Mouse (Mus musculus) lung, postnatal 25 days (tissue): Measurements from ENCODE around the gene Cldn19.
A peak's percentile ranks its signal among the peaks of the same experiment; 100 is the strongest.
"Not testable (repeated sequence)": the region's sequence is repeated elsewhere in the genome, so short reads cannot be mapped to it uniquely, and the experiment has no call there.

Experiments used
- DNase-seq: peaks from one replicate; pipeline ENCODE4 v3.0.0; 2022; ENCODE audit warnings: low spot score

The Cldn19 gene

GRCm38 (mm10) chr4:119252025-119252808 is 3.0 kb upstream of the Cldn19 start:
- DNase-seq = no peak

- no peak for DNase-seq
Measured at GRCm38 (mm10) chr4:119254012-119254618, 1.1 kb upstream of the Cldn19 start.

GRCm38 (mm10) chr4:119257083-119257482 is 1.9 kb downstream of the Cldn19 start:
- DNase-seq = no peak

- no peak for DNase-seq
Measured at GRCm38 (mm10) chr4:119259344-119260254, 4.4 kb downstream of the Cldn19 start.

GRCm38 (mm10) chr4:119261087-119261713 is 6.0 kb downstream of the Cldn19 start:
- peak; percentile 31 for DNase-seq

- no peak for DNase-seq
Measured at GRCm38 (mm10) chr4:119262483-119262882, 7.3 kb downstream of the Cldn19 start.

- peak; percentile 24 for DNase-seq
Measured at GRCm38 (mm10) chr4:119263459-119263858, 8.2 kb downstream of the Cldn19 start.

- no peak for DNase-seq
Measured at GRCm38 (mm10) chr4:119266606-119267005, 11.4 kb downstream of the Cldn19 start.

GRCm38 (mm10) chr4:119274627-119275026 is 19.4 kb downstream of the Cldn19 start:
- DNase-seq = peak; percentile 88

GRCm38 (mm10) chr4:119275226-119275625 is 20.0 kb downstream of the Cldn19 start:
- peak; percentile 79 for DNase-seq

- DNase-seq = no peak
Measured at GRCm38 (mm10) chr4:119275726-119276125, 20.5 kb downstream of the Cldn19 start.

- not testable (repeated sequence) for DNase-seq
Measured at GRCm38 (mm10) chr4:119278784-119279183, 23.6 kb downstream of the Cldn19 start.

- DNase-seq = no peak
Measured at GRCm38 (mm10) chr4:119284861-119285260, 29.6 kb downstream of the Cldn19 start.

- no peak for DNase-seq
Measured at GRCm38 (mm10) chr4:119285336-119285735, 30.1 kb downstream of the Cldn19 start.

- DNase-seq = no peak
Measured at GRCm38 (mm10) chr4:119291921-119292320, 36.7 kb downstream of the Cldn19 start.

GRCm38 (mm10) chr4:119292771-119293573 is 37.8 kb downstream of the Cldn19 start:
- DNase-seq = peak; percentile 28

- DNase-seq = no peak
Measured at GRCm38 (mm10) chr4:119293574-119294258, 38.5 kb downstream of the Cldn19 start.

- peak; percentile 99 for DNase-seq
Measured at GRCm38 (mm10) chr4:119294415-119295133, 39.4 kb downstream of the Cldn19 start, which contains the start of gene Ybx1. Ybx1 (minus strand) TSS chr4:119294604.

GRCm38 (mm10) chr4:119295134-119295453 is 39.9 kb downstream of the Cldn19 start:
- no peak for DNase-seq

- DNase-seq = no peak
Measured at GRCm38 (mm10) chr4:119297361-119297760, 42.1 kb downstream of the Cldn19 start.
